ENCODE assay signal across 15 mouse cellular contexts in the genomic region with DNA sequence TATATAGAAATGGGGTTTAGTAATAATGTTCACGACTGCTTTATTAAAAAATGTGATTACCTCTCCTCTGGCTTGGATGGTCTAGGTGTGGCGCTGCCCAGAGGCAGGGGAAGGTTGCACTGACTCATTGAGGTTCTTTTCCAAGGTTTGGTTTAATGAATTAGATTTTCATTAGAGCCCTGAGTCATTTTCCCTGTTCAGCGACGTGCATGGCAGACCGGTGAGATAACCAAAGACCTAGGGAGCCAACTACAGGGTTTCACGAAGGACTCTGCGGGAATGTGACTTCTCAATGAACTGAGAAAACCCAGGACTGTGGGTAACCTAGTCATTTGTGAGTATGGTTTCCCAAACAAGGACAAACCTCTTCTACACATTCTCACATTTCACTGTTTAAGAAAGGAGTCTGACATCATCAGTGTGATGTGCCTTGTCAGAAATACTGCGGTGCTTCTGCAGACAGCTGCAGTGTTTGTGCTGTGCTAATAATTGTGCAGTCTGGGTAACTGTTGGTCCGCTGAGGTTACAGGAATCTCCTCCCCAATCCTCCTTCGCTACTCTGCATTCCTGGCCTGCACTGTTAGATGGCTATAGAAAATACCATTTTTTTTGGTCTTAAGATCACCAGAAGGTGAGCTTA.
DNase-seq lines count a peak whose midpoint lies in the region; ATAC-seq and TF ChIP-seq lines count a peak whose summit lies in the region.
"Had no signal": no experiment of that assay in that cellular context is flagged by ENCODE, and none has a peak within 500 bp of the region (broad histone marks: within the 10 kb centered on the region; RNA-seq: fewer than 3 reads in every experiment).

No protein-coding gene starts in this region.

- peaks cover 7% of the 10 kb centered on the region for H3K4me1 ChIP-seq in kidney, embryonic 15.5 days
- H3K4me1 ChIP-seq in embryonic facial prominence, embryonic 14.5 days (ENCODE audit: control insufficient read depth, insufficient read depth, low read length), result no peaks in the 10 kb centered on the region
- no peaks in the 10 kb centered on the region for H3K4me1 ChIP-seq in stomach, embryonic 16.5 days (ENCODE audit: control insufficient read depth, insufficient read depth, low read length)

- no peak for TF ChIP-seq CTCF in gastrocnemius, adult 2 months (IDR thresholded peaks at IDR 0.05)

- intact Hi-C loops in gastrocnemius, adult 2 months (cut with DNase I), result no loop called here

- 0 out of 2 replicates have a peak, but pooled peaks have one; percentile 46 for ATAC-seq in kidney, embryonic 15.5 days (replicated peaks; ENCODE audit: low FRiP score)
- ATAC-seq in embryonic facial prominence, embryonic 14.5 days (ENCODE audit: low read depth), result peak; percentile 62; the same call in 1 of the 2 replicates
- peak; percentile 47; the same call in 1 of the 2 replicates for ATAC-seq in stomach, embryonic 16.5 days (ENCODE audit: insufficient read depth, low FRiP score)

- peak overlapping the region; percentile 24; the same call in 1 of the 2 replicates for H3K4me3 ChIP-seq in gastrocnemius, adult 2 months
- no peak overlapping the region for H3K4me3 ChIP-seq in kidney, embryonic 15.5 days (replicated peaks)
- H3K4me3 ChIP-seq in embryonic facial prominence, embryonic 14.5 days (ENCODE audit: low read depth, low read length), result no peak overlapping the region
- H3K4me3 ChIP-seq in stomach, embryonic 16.5 days (replicated peaks; ENCODE audit: low read length), result no peak overlapping the region
- H3K4me3 ChIP-seq: limb, embryonic 12.5 days had no signal

- 61% methylated on average over 10 of the region's 10 CpGs for WGBS in kidney, embryonic 15.5 days
- WGBS in embryonic facial prominence, embryonic 14.5 days, result 59% methylated on average over 10 of the region's 10 CpGs
- 41% methylated on average over 10 of the region's 10 CpGs for WGBS in stomach, embryonic 16.5 days

- no peaks in the 10 kb centered on the region for H3K9me3 ChIP-seq in kidney, embryonic 15.5 days (replicated peaks)
- no peaks in the 10 kb centered on the region for H3K9me3 ChIP-seq in embryonic facial prominence, embryonic 14.5 days (ENCODE audit: control insufficient read depth, low read length)
- no peaks in the 10 kb centered on the region for H3K9me3 ChIP-seq in stomach, embryonic 16.5 days (replicated peaks; ENCODE audit: control insufficient read depth, low read length)
- H3K9me3 ChIP-seq: limb, embryonic 12.5 days had no signal

- H3K27me3 ChIP-seq in kidney, embryonic 15.5 days, result no peaks in the 10 kb centered on the region
- H3K27me3 ChIP-seq in embryonic facial prominence, embryonic 14.5 days (replicated peaks; ENCODE audit: control insufficient read depth, insufficient read depth, low read length), result no peaks in the 10 kb centered on the region
- no peaks in the 10 kb centered on the region for H3K27me3 ChIP-seq in stomach, embryonic 16.5 days (ENCODE audit: control insufficient read depth, insufficient read depth, low read length)
- H3K27me3 ChIP-seq: limb, embryonic 12.5 days had no signal

- no peak overlapping the region; the same call in 1 of the 2 replicates for H3K27ac ChIP-seq in gastrocnemius, adult 2 months
- 0 out of 2 replicates have a peak overlapping the region, but pooled peaks have one; percentile 3 for H3K27ac ChIP-seq in kidney, embryonic 15.5 days
- H3K27ac ChIP-seq in embryonic facial prominence, embryonic 14.5 days (replicated peaks; ENCODE audit: low read depth, low read length), result no peak overlapping the region
- no peak overlapping the region for H3K27ac ChIP-seq in stomach, embryonic 16.5 days (ENCODE audit: low read length)
- H3K27ac ChIP-seq: limb, embryonic 12.5 days; macrophage had no signal

- no peak overlapping the region for H3K9ac ChIP-seq in kidney, embryonic 15.5 days
- no peak overlapping the region for H3K9ac ChIP-seq in embryonic facial prominence, embryonic 14.5 days (ENCODE audit: low read depth, low read length)
- no peak overlapping the region for H3K9ac ChIP-seq in stomach, embryonic 16.5 days (ENCODE audit: low read length)
- H3K9ac ChIP-seq: limb, embryonic 12.5 days had no signal

- no peak overlapping the region for H3K4me2 ChIP-seq in kidney, embryonic 15.5 days
- H3K4me2 ChIP-seq in embryonic facial prominence, embryonic 14.5 days (ENCODE audit: low read depth, low read length), result no peak overlapping the region
- no peak overlapping the region for H3K4me2 ChIP-seq in stomach, embryonic 16.5 days (ENCODE audit: low read depth, low read length)
- H3K4me2 ChIP-seq: limb, embryonic 12.5 days had no signal

- no peaks in the 10 kb centered on the region for H3K36me3 ChIP-seq in kidney, embryonic 15.5 days
- H3K36me3 ChIP-seq in embryonic facial prominence, embryonic 14.5 days (ENCODE audit: control insufficient read depth, insufficient read depth, low read length), result no peaks in the 10 kb centered on the region
- H3K36me3 ChIP-seq in stomach, embryonic 16.5 days (ENCODE audit: control insufficient read depth, insufficient read depth, low read length), result no peaks in the 10 kb centered on the region
- H3K36me3 ChIP-seq: G1E; limb, embryonic 12.5 days had no signal

- DNase-seq in gastrocnemius, adult 2 months, result no peak
- no peak for DNase-seq in gastrocnemius, postnatal 10 days
- no peak for DNase-seq in kidney, postnatal 10 days
- peak; percentile 43 for DNase-seq in embryonic facial prominence, embryonic 14.5 days (ENCODE audit: low spot score)
- no peak for DNase-seq in ovary, adult 18-20 months (ENCODE audit: low spot score)
- DNase-seq: cerebellum, adult 8-10 months; kidney, postnatal 36 days; layer of hippocampus, postnatal 36 days; lung, adult 2 months; right cerebral cortex, adult 18-20 months had no signal
